Mouse (Mus musculus) ES-Bruce4 (cell line): ENCODE data around the gene 4933402J07Rik.

Experiments used
- CTCF ChIP-seq: IDR thresholded peaks from one replicate; pipeline ENCODE4 v1.8.1; 2011; ENCODE audit warnings: low read depth, low read length
- POLR2A ChIP-seq: IDR thresholded peaks from one replicate; pipeline ENCODE4 v1.8.1; 2011; ENCODE audit warnings: low read length; ENCODE audit not compliant: insufficient read depth

DNA sequence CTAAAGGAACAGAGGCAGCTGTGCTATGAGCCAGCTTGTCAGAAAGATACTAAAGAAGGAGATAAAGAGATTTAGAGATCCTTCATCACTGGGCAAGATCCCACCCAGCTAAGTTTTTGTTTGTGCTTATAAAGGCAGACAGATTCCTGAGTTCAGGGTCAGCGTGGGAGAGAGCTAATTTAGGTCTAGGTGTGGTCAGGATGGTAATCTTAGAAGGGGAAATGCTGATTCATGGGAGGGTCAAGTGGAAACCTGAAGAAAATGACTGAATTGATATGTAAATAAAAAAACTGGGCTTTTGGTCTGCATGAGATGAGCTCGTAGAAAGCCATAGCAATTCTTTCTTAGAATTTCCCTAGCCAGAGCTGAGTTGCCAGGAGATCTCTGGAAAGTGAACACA lies 2.9 kb upstream of the 4933402J07Rik start:
- TF ChIP-seq POLR2A (no peak), CTCF (no peak)
